Mouse (Mus musculus): ENCODE results near the gene Sgsm3.

- TF ChIP-seq TAL1 (IDR thresholded peaks at IDR 0.05; ENCODE audit: low read length) (no peak), GATA1 (IDR thresholded peaks at IDR 0.05; ENCODE audit: low read length) (no peak)
These were observed 50.0 kb downstream of the Sgsm3 start for GRCm38 (mm10) chr15:81027378-81028173.
